Mouse (Mus musculus) intestine, embryonic 14.5 days (tissue): ENCODE measurements at regions not wholly inside any gene's neighbourhood (a gene's known extent, or its start where the extent isn't known, plus 50 kb on each side); places are given as distances from the start of the nearest gene placed in this dataset.

Experiments used
- ATAC-seq: fragments of 200-750 bp; cut with Nextera tagmentation; replicated peaks from 2 replicates; pipeline ENCODE4 v1.8.0; 2017; ENCODE audit warnings: low read depth, moderate number of reproducible peaks, moderate TSS enrichment, moderate library complexity; ENCODE audit not compliant: low FRiP score, low TSS enrichment
- DNase-seq: peaks from one replicate; pipeline ENCODE4 v3.0.0-alpha.2; 2018; ENCODE audit warnings: low spot score
- H3K27ac ChIP-seq: fragments of 300-500 bp; sonication (generic); 2 replicates; pipeline ENCODE4 v1.5.1; 2014; ENCODE audit warnings: low read depth, mild to moderate bottlenecking, control low read depth
- H3K27me3 ChIP-seq: fragments of 300-500 bp; sonication (generic); replicated peaks from 2 replicates; pipeline ENCODE4 v1.6.1; 2014; ENCODE audit warnings: low read length, control low read depth; ENCODE audit not compliant: control insufficient read depth, insufficient read depth
- H3K36me3 ChIP-seq: fragments of 300-500 bp; sonication (generic); 2 replicates; pipeline ENCODE4 v1.6.1; 2014; ENCODE audit warnings: low read length, control low read depth; ENCODE audit not compliant: control insufficient read depth, insufficient read depth
- H3K4me1 ChIP-seq: fragments of 300-500 bp; sonication (generic); replicated peaks from 2 replicates; pipeline ENCODE4 v1.6.1; 2014; ENCODE audit warnings: low read length, control low read depth, mixed read lengths; ENCODE audit not compliant: control insufficient read depth, insufficient read depth
- H3K4me2 ChIP-seq: fragments of 300-500 bp; sonication (generic); 2 replicates; pipeline ENCODE4 v1.6.1; 2014; ENCODE audit warnings: low read length
- H3K4me3 ChIP-seq: fragments of 300-500 bp; sonication (generic); 2 replicates; pipeline ENCODE4 v1.5.1; 2014; ENCODE audit warnings: low read depth, low read length, control low read depth, mixed read lengths
- H3K9ac ChIP-seq: fragments of 300-500 bp; sonication (generic); 2 replicates; pipeline ENCODE4 v1.6.1; 2014; ENCODE audit warnings: mild to moderate bottlenecking, low read length
- H3K9me3 ChIP-seq: fragments of 300-500 bp; sonication (generic); 2 replicates; pipeline ENCODE4 v1.6.1; 2016; ENCODE audit warnings: low read length, control low read depth; ENCODE audit not compliant: control insufficient read depth
- WGBS: fragments of 180-500 bp; shearing (Covaris S2); extraction: QIAGEN DNeasy Blood & Tissue Kit; methylation state at CpG from one replicate; pipeline ENCODE4 v1.1.7; 2014; 5-methylcytosine and 5-hydroxymethylcytosine counted together

- H3K27me3 ChIP-seq, result peaks cover 16% of the 10 kb centered on the region; the same call in 1 of the 2 replicates
- no peak overlapping the region for H3K9ac ChIP-seq
- WGBS, result 57% methylated on average over 11 of the region's 11 CpGs
- no peak overlapping the region for H3K27ac ChIP-seq
- H3K4me1 ChIP-seq, result 0 out of 2 replicates have a peak, but pooled peaks cover 5% of the 10 kb centered on the region
- ATAC-seq (no peak), DNase-seq (no peak)
- H3K4me2 ChIP-seq, result no peak overlapping the region
- no peak overlapping the region for H3K4me3 ChIP-seq
- no peaks in the 10 kb centered on the region for H3K36me3 ChIP-seq
- H3K9me3 ChIP-seq, result no peaks in the 10 kb centered on the region
These were observed 82.0 kb upstream of the Foxd3 start for GRCm38 (mm10) chr4:99574021-99574531.

GRCm38 (mm10) chr4:99574984-99575383 lies 81.1 kb upstream of the Foxd3 start:
- Histone ChIP-seq H3K27ac (no peak overlapping the region), H3K4me1 (0 out of 2 replicates have a peak, but pooled peaks cover 5% of the 10 kb centered on the region), H3K9me3 (no peaks in the 10 kb centered on the region), H3K4me3 (no peak overlapping the region), H3K36me3 (no peaks in the 10 kb centered on the region), H3K9ac (no peak overlapping the region), H3K27me3 (peaks cover 16% of the 10 kb centered on the region; the same call in 1 of the 2 replicates), H3K4me2 (no peak overlapping the region)
- no peak for DNase-seq
- 42% methylated on average over 4 of the region's 4 CpGs for WGBS
- ATAC-seq, result no peak

GRCm38 (mm10) chr4:99597781-99598180 lies 58.3 kb upstream of the Foxd3 start:
- no peaks in the 10 kb centered on the region for H3K9me3 ChIP-seq
- ATAC-seq (no peak), DNase-seq (no peak)

GRCm38 (mm10) chr4:99600741-99601140 lies 55.4 kb upstream of the Foxd3 start:
- no peak for DNase-seq
- Histone ChIP-seq H3K4me2 (peak overlapping the region; percentile 15; the same call in 1 of the 2 replicates), H3K36me3 (no peaks in the 10 kb centered on the region)

More at GRCm38 (mm10) chr4:99597781-99598180, 58.3 kb upstream of the Foxd3 start:
- no peak overlapping the region for H3K9ac ChIP-seq
- WGBS, result 62% methylated on average over 5 of the region's 5 CpGs
- no peak overlapping the region for H3K4me2 ChIP-seq
- H3K4me3 ChIP-seq, result no peak overlapping the region
- H3K36me3 ChIP-seq, result no peaks in the 10 kb centered on the region
- H3K27ac ChIP-seq, result no peak overlapping the region
- no peaks in the 10 kb centered on the region for H3K4me1 ChIP-seq
- no peaks in the 10 kb centered on the region for H3K27me3 ChIP-seq

GRCm38 (mm10) chr4:99601463-99601862 lies 54.6 kb upstream of the Foxd3 start:
- H3K4me3 ChIP-seq, result no peak overlapping the region
- no peak overlapping the region for H3K4me2 ChIP-seq
- no peaks in the 10 kb centered on the region for H3K36me3 ChIP-seq
- DNase-seq (no peak), ATAC-seq (no peak)
- H3K4me1 ChIP-seq, result no peaks in the 10 kb centered on the region
- no peak overlapping the region for H3K9ac ChIP-seq
- 54% methylated on average over 6 of the region's 6 CpGs for WGBS
- H3K27ac ChIP-seq, result no peak overlapping the region
- no peaks in the 10 kb centered on the region for H3K27me3 ChIP-seq
- H3K9me3 ChIP-seq, result no peaks in the 10 kb centered on the region

More at GRCm38 (mm10) chr4:99600741-99601140, 55.4 kb upstream of the Foxd3 start:
- Histone ChIP-seq H3K9me3 (no peaks in the 10 kb centered on the region), H3K27ac (no peak overlapping the region), H3K4me3 (no peak overlapping the region), H3K4me1 (no peaks in the 10 kb centered on the region), H3K27me3 (no peaks in the 10 kb centered on the region), H3K9ac (no peak overlapping the region)
- ATAC-seq, result no peak
- 51% methylated on average over 10 of the region's 10 CpGs for WGBS
